Mouse (Mus musculus) midbrain, embryonic 13.5 days (tissue): ENCODE results near the gene Nceh1. TPM values are rescaled to one million over a fixed set of nuclear protein-coding genes. Genes with fewer than 3 reads are reported as not detected.

Source experiments
- ATAC-seq: fragments of 200-750 bp; cut with Nextera tagmentation; 2 replicates; pipeline ENCODE4 v1.8.0; 2017; ENCODE audit warnings: mild to moderate bottlenecking, moderate TSS enrichment, moderate library complexity
- H3K27ac ChIP-seq: fragments of 300-500 bp; sonication (generic); 2 replicates; pipeline ENCODE4 v1.5.1; 2015; ENCODE audit warnings: inconsistent platforms, mild to moderate bottlenecking, moderate library complexity
- H3K27me3 ChIP-seq: fragments of 300-500 bp; sonication (generic); 2 replicates; pipeline ENCODE4 v1.6.1; 2015; ENCODE audit warnings: mild to moderate bottlenecking, inconsistent platforms
- H3K36me3 ChIP-seq: fragments of 300-500 bp; sonication (generic); 2 replicates; pipeline ENCODE4 v1.6.1; 2015; ENCODE audit warnings: mild to moderate bottlenecking, inconsistent platforms
- H3K4me1 ChIP-seq: fragments of 300-500 bp; sonication (generic); replicated peaks from 2 replicates; pipeline ENCODE4 v1.6.1; 2015; ENCODE audit warnings: inconsistent platforms
- H3K4me2 ChIP-seq: fragments of 300-500 bp; sonication (generic); replicated peaks from 2 replicates; pipeline ENCODE4 v1.6.1; 2015; ENCODE audit warnings: moderate library complexity, mild to moderate bottlenecking, inconsistent platforms
- H3K4me3 ChIP-seq: fragments of 300-500 bp; sonication (generic); replicated peaks from 2 replicates; pipeline ENCODE4 v1.5.1; 2015; ENCODE audit warnings: mild to moderate bottlenecking, inconsistent platforms
- H3K9ac ChIP-seq: fragments of 300-500 bp; sonication (generic); replicated peaks from 2 replicates; pipeline ENCODE4 v1.6.1; 2015; ENCODE audit warnings: mild to moderate bottlenecking, inconsistent platforms
- H3K9me3 ChIP-seq: fragments of 300-500 bp; sonication (generic); 2 replicates; pipeline ENCODE4 v1.6.1; 2016; ENCODE audit warnings: mild to moderate bottlenecking, inconsistent platforms
- WGBS: fragments of 180-500 bp; shearing (Covaris S2); methylation state at CpG from one replicate; pipeline ENCODE4 v1.1.7; 2015; 5-methylcytosine and 5-hydroxymethylcytosine counted together
- polyA plus RNA-seq: library from polyadenylated mRNA; unstranded; fragments of >200 nt; fragmentation: Nextera tagmentation; extraction: Ambion mirVana; gene quantifications from 2 replicates; pipeline ENCODE4 v1.2.1, GENCODE M21; 2015

Nceh1 gene
- 4.8 and 5.1 TPM in 2 replicates for polyA plus RNA-seq

- ATAC-seq = peak; percentile 100
- H3K4me2 ChIP-seq = peak within 1 kb of the TSS; percentile 94
- H3K9ac ChIP-seq = peak within 1 kb of the TSS; percentile 78
- no peaks in the 10 kb centered on the region for H3K9me3 ChIP-seq
- 0 out of 2 replicates have a peak within 1 kb of the TSS, but pooled peaks have one; percentile 22 for H3K27ac ChIP-seq
- H3K4me1 ChIP-seq = peaks cover 9% of the 10 kb centered on the region; the same call in 1 of the 2 replicates
- peak within 1 kb of the TSS; percentile 74 for H3K4me3 ChIP-seq
- 0 out of 2 replicates have a peak, but pooled peaks cover 3% of the 10 kb centered on the region for H3K27me3 ChIP-seq
- H3K36me3 ChIP-seq = no peaks in the 10 kb centered on the region
- 1% methylated on average over 54 of the region's 54 CpGs for WGBS
These were observed at the start of gene Nceh1 for GRCm38 (mm10) chr3:27182733-27183600. Gene Nceh1, plus strand, starts transcription at chr3:27182965.

GRCm38 (mm10) chr3:27140101-27140500, 42.7 kb upstream of the Nceh1 start:
- no peaks in the 10 kb centered on the region for H3K4me1 ChIP-seq
- H3K4me3 ChIP-seq = no peak overlapping the region
- no peak overlapping the region for H3K9ac ChIP-seq
- no peak overlapping the region for H3K27ac ChIP-seq
- no peak for ATAC-seq
- H3K36me3 ChIP-seq = peaks cover 46% of the 10 kb centered on the region
- WGBS = 87% methylated on average over 8 of the region's 8 CpGs
- no peaks in the 10 kb centered on the region for H3K9me3 ChIP-seq
- no peak overlapping the region for H3K4me2 ChIP-seq
- no peaks in the 10 kb centered on the region for H3K27me3 ChIP-seq

- Histone ChIP-seq H3K36me3 (peaks cover 26% of the 10 kb centered on the region), H3K4me2 (no peak overlapping the region), H3K27ac (no peak overlapping the region), H3K9me3 (no peaks in the 10 kb centered on the region), H3K9ac (no peak overlapping the region), H3K27me3 (no peaks in the 10 kb centered on the region), H3K4me1 (no peaks in the 10 kb centered on the region), H3K4me3 (no peak overlapping the region)
- no peak for ATAC-seq
- 93% methylated on average over 7 of the region's 7 CpGs for WGBS
These were observed 39.2 kb upstream of the Nceh1 start for GRCm38 (mm10) chr3:27143570-27143969.

- Histone ChIP-seq H3K9ac (no peak overlapping the region), H3K27me3 (no peaks in the 10 kb centered on the region), H3K4me3 (no peak overlapping the region), H3K4me1 (no peaks in the 10 kb centered on the region), H3K9me3 (no peaks in the 10 kb centered on the region), H3K27ac (no peak overlapping the region), H3K36me3 (peaks cover 16% of the 10 kb centered on the region), H3K4me2 (no peak overlapping the region)
- WGBS = 94% methylated on average over 7 of the region's 7 CpGs
- no peak for ATAC-seq
These were observed 37.0 kb upstream of the Nceh1 start for GRCm38 (mm10) chr3:27145733-27146132.

GRCm38 (mm10) chr3:27153191-27153671, 29.5 kb upstream of the Nceh1 start:
- H3K36me3 ChIP-seq = no peaks in the 10 kb centered on the region; the same call in 1 of the 2 replicates
- 1% methylated on average over 31 of the region's 31 CpGs for WGBS

GRCm38 (mm10) chr3:27153701-27154209, 29.0 kb upstream of the Nceh1 start, which contains the start of gene Ect2:
Gene Ect2, minus strand, starts transcription at chr3:27153878.
- H3K27me3 ChIP-seq = no peaks in the 10 kb centered on the region
- WGBS = under 1% methylated on average over 37 of the region's 37 CpGs
- H3K4me3 ChIP-seq = peak within 1 kb of the TSS; percentile 85
- H3K4me2 ChIP-seq = peak within 1 kb of the TSS; percentile 78
- ATAC-seq = peak; percentile 99
- peak within 1 kb of the TSS; percentile 67 for H3K9ac ChIP-seq
- peaks cover 28% of the 10 kb centered on the region for H3K4me1 ChIP-seq
- H3K27ac ChIP-seq = no peak within 1 kb of the TSS
- H3K36me3 ChIP-seq = no peaks in the 10 kb centered on the region
- no peaks in the 10 kb centered on the region for H3K9me3 ChIP-seq

More at GRCm38 (mm10) chr3:27153191-27153671, 29.5 kb upstream of the Nceh1 start:
- no peaks in the 10 kb centered on the region for H3K9me3 ChIP-seq
- H3K27ac ChIP-seq = no peak overlapping the region
- H3K4me2 ChIP-seq = peak overlapping the region; percentile 78
- H3K4me1 ChIP-seq = peaks cover 28% of the 10 kb centered on the region
- no peak; the same call in 1 of the 2 replicates for ATAC-seq
- no peaks in the 10 kb centered on the region for H3K27me3 ChIP-seq
- H3K9ac ChIP-seq = peak overlapping the region; percentile 67
- H3K4me3 ChIP-seq = peak overlapping the region; percentile 85

- Histone ChIP-seq H3K4me1 (peaks cover 28% of the 10 kb centered on the region), H3K9me3 (no peaks in the 10 kb centered on the region), H3K27ac (no peak overlapping the region), H3K27me3 (no peaks in the 10 kb centered on the region), H3K36me3 (no peaks in the 10 kb centered on the region), H3K9ac (peak overlapping the region; percentile 55), H3K4me2 (peak overlapping the region; percentile 52), H3K4me3 (peak overlapping the region; percentile 85)
- WGBS = 67% methylated on average over 2 of the region's 2 CpGs
- ATAC-seq = peak; percentile 29
These were observed 28.5 kb upstream of the Nceh1 start for GRCm38 (mm10) chr3:27154280-27154679.

- no peak overlapping the region for H3K27ac ChIP-seq
- H3K27me3 ChIP-seq = no peaks in the 10 kb centered on the region
- H3K4me3 ChIP-seq = no peak overlapping the region
- H3K9me3 ChIP-seq = no peaks in the 10 kb centered on the region
- peaks cover 28% of the 10 kb centered on the region for H3K4me1 ChIP-seq
- H3K9ac ChIP-seq = no peak overlapping the region; the same call in 1 of the 2 replicates
- H3K36me3 ChIP-seq = no peaks in the 10 kb centered on the region
- no peak overlapping the region; the same call in 1 of the 2 replicates for H3K4me2 ChIP-seq
- ATAC-seq = no peak
- WGBS = 18% methylated on average over 6 of the region's 6 CpGs
These were observed 27.5 kb upstream of the Nceh1 start for GRCm38 (mm10) chr3:27155051-27155855.

- H3K4me1 ChIP-seq = peaks cover 28% of the 10 kb centered on the region
- no peak for ATAC-seq
- WGBS = 75% methylated on average over 9 of the region's 9 CpGs
- H3K36me3 ChIP-seq = no peaks in the 10 kb centered on the region
- no peak overlapping the region for H3K9ac ChIP-seq
- no peaks in the 10 kb centered on the region for H3K9me3 ChIP-seq
- H3K4me3 ChIP-seq = no peak overlapping the region
- no peak overlapping the region for H3K4me2 ChIP-seq
- no peak overlapping the region for H3K27ac ChIP-seq
- no peaks in the 10 kb centered on the region for H3K27me3 ChIP-seq
These were observed 26.7 kb upstream of the Nceh1 start for GRCm38 (mm10) chr3:27155856-27156593.

- Histone ChIP-seq H3K4me2 (no peak overlapping the region), H3K36me3 (no peaks in the 10 kb centered on the region), H3K4me3 (no peak overlapping the region), H3K9ac (no peak overlapping the region), H3K27me3 (no peaks in the 10 kb centered on the region), H3K9me3 (no peaks in the 10 kb centered on the region), H3K27ac (no peak overlapping the region), H3K4me1 (peaks cover 25% of the 10 kb centered on the region)
- ATAC-seq = no peak
- 58% methylated on average over 3 of the region's 3 CpGs for WGBS
These were observed 26.2 kb upstream of the Nceh1 start for GRCm38 (mm10) chr3:27156594-27156949.

GRCm38 (mm10) chr3:27158910-27159309, 23.9 kb upstream of the Nceh1 start:
- no peak overlapping the region for H3K4me2 ChIP-seq
- H3K9me3 ChIP-seq = no peaks in the 10 kb centered on the region
- H3K36me3 ChIP-seq = no peaks in the 10 kb centered on the region
- 64% methylated on average over 4 of the region's 4 CpGs for WGBS
- no peak overlapping the region for H3K9ac ChIP-seq
- H3K4me3 ChIP-seq = no peak overlapping the region
- H3K27ac ChIP-seq = no peak overlapping the region
- ATAC-seq = no peak
- H3K4me1 ChIP-seq = peaks cover 9% of the 10 kb centered on the region
- H3K27me3 ChIP-seq = no peaks in the 10 kb centered on the region
